Mouse (Mus musculus): ENCODE results near the gene Cd3d.

The Cd3d gene

GRCm38 (mm10) chr9:44992271-44992670 is 10.7 kb downstream of the Cd3d start:
- no peak for DNase-seq (ENCODE audit: low read depth, low spot score)

GRCm38 (mm10) chr9:44993268-44993667 is 11.7 kb downstream of the Cd3d start:
- DNase-seq (ENCODE audit: low read depth, low spot score): no peak

- no peak for DNase-seq (ENCODE audit: low read depth, low spot score)
Observed at GRCm38 (mm10) chr9:44994962-44995361, 13.4 kb downstream of the Cd3d start.

- no peak for DNase-seq (ENCODE audit: low read depth, low spot score)
Observed at GRCm38 (mm10) chr9:44996590-44996989, 15.0 kb downstream of the Cd3d start.

GRCm38 (mm10) chr9:44998138-44998537 is 16.6 kb downstream of the Cd3d start:
- no peak for DNase-seq (ENCODE audit: low read depth, low spot score)

- DNase-seq (ENCODE audit: low read depth, low spot score): no peak
Observed at GRCm38 (mm10) chr9:44999171-44999570, 17.6 kb downstream of the Cd3d start.

GRCm38 (mm10) chr9:44999776-45000175 is 18.2 kb downstream of the Cd3d start:
- DNase-seq (ENCODE audit: low read depth, low spot score): no peak

GRCm38 (mm10) chr9:45000249-45000648 is 18.7 kb downstream of the Cd3d start:
- no peak for DNase-seq (ENCODE audit: low read depth, low spot score)

- DNase-seq (ENCODE audit: low read depth, low spot score): no peak
Observed at GRCm38 (mm10) chr9:45007404-45007803, 25.8 kb downstream of the Cd3d start.

GRCm38 (mm10) chr9:45008342-45008741 is 26.8 kb downstream of the Cd3d start:
- DNase-seq (ENCODE audit: low read depth, low spot score): no peak

GRCm38 (mm10) chr9:45009180-45010078 is 27.8 kb downstream of the Cd3d start, which contains the start of gene Cd3e:
Gene Cd3e (minus strand): TSS chr9:45009627.
- peak; percentile 22 for DNase-seq (ENCODE audit: low read depth, low spot score)

GRCm38 (mm10) chr9:45010461-45010860 is 28.9 kb downstream of the Cd3d start:
- no peak for DNase-seq (ENCODE audit: low read depth, low spot score)

- no peak for DNase-seq (ENCODE audit: low read depth, low spot score)
Observed at GRCm38 (mm10) chr9:45011291-45011690, 29.7 kb downstream of the Cd3d start.

- no peak for DNase-seq (ENCODE audit: low read depth, low spot score)
Observed at GRCm38 (mm10) chr9:45014879-45015278, 33.3 kb downstream of the Cd3d start.

- DNase-seq (ENCODE audit: low read depth, low spot score): no peak
Observed at GRCm38 (mm10) chr9:45015841-45016240, 34.3 kb downstream of the Cd3d start.

GRCm38 (mm10) chr9:45018031-45018430 is 36.4 kb downstream of the Cd3d start:
- DNase-seq (ENCODE audit: low read depth, low spot score): no peak

GRCm38 (mm10) chr9:45022800-45023199 is 41.2 kb downstream of the Cd3d start:
- DNase-seq (ENCODE audit: low read depth, low spot score): peak; percentile 68

GRCm38 (mm10) chr9:45023638-45024037 is 42.1 kb downstream of the Cd3d start:
- DNase-seq (ENCODE audit: low read depth, low spot score): no peak

- no peak for DNase-seq (ENCODE audit: low read depth, low spot score)
Observed at GRCm38 (mm10) chr9:45024187-45024586, 42.6 kb downstream of the Cd3d start.

- DNase-seq (ENCODE audit: low read depth, low spot score): no peak
Observed at GRCm38 (mm10) chr9:45027376-45027775, 45.8 kb downstream of the Cd3d start.

GRCm38 (mm10) chr9:45030341-45030740 is 48.8 kb downstream of the Cd3d start:
- no peak for DNase-seq (ENCODE audit: low read depth, low spot score)

- DNase-seq (ENCODE audit: low read depth, low spot score): no peak
Observed at GRCm38 (mm10) chr9:45032261-45032660, 50.7 kb downstream of the Cd3d start.

- no peak for DNase-seq (ENCODE audit: low read depth, low spot score)
Observed at GRCm38 (mm10) chr9:45034526-45034925, 52.9 kb downstream of the Cd3d start.
